Mouse (Mus musculus): ENCODE results near the gene Sytl2. TPM values are rescaled to one million over a fixed set of nuclear protein-coding genes. Genes with fewer than 3 reads are reported as not detected.

Gene Sytl2
- 2.7 and 5.0 TPM in 2 replicates for total RNA-seq (2017)

- ATAC-seq (ENCODE audit: extremely low read depth, insufficient number of reproducible peaks, low FRiP score, poor library complexity, severe bottlenecking): peak; percentile 37; the same call in 1 of the 2 replicates
Observed at GRCm38 (mm10) chr7:90301942-90302646, at the start of gene Sytl2. TSS of gene Sytl2 (plus strand) at chr7:90302252.

- ATAC-seq (ENCODE audit: extremely low read depth, insufficient number of reproducible peaks, low FRiP score, poor library complexity, severe bottlenecking): no peak
Observed at GRCm38 (mm10) chr7:90252946-90253345, 49.1 kb upstream of the Sytl2 start.

- no peak for ATAC-seq (ENCODE audit: extremely low read depth, insufficient number of reproducible peaks, low FRiP score, poor library complexity, severe bottlenecking)
Observed at GRCm38 (mm10) chr7:90258701-90259100, 43.4 kb upstream of the Sytl2 start.

GRCm38 (mm10) chr7:90259899-90260298 lies 42.2 kb upstream of the Sytl2 start:
- no peak for ATAC-seq (ENCODE audit: extremely low read depth, insufficient number of reproducible peaks, low FRiP score, poor library complexity, severe bottlenecking)

GRCm38 (mm10) chr7:90261902-90262599 lies 40.0 kb upstream of the Sytl2 start:
- no peak for ATAC-seq (ENCODE audit: extremely low read depth, insufficient number of reproducible peaks, low FRiP score, poor library complexity, severe bottlenecking)

GRCm38 (mm10) chr7:90265289-90265970 lies 36.6 kb upstream of the Sytl2 start, which contains the start of gene Ccdc83:
TSS of gene Ccdc83 (minus strand) at chr7:90265777.
- ATAC-seq (ENCODE audit: extremely low read depth, insufficient number of reproducible peaks, low FRiP score, poor library complexity, severe bottlenecking): peak; percentile 87

GRCm38 (mm10) chr7:90270141-90270540 lies 31.9 kb upstream of the Sytl2 start:
- ATAC-seq (ENCODE audit: extremely low read depth, insufficient number of reproducible peaks, low FRiP score, poor library complexity, severe bottlenecking): no peak

GRCm38 (mm10) chr7:90274561-90275100 lies 27.4 kb upstream of the Sytl2 start:
- no peak for ATAC-seq (ENCODE audit: extremely low read depth, insufficient number of reproducible peaks, low FRiP score, poor library complexity, severe bottlenecking)

- ATAC-seq (ENCODE audit: extremely low read depth, insufficient number of reproducible peaks, low FRiP score, poor library complexity, severe bottlenecking): no peak
Observed at GRCm38 (mm10) chr7:90277246-90277645, 24.8 kb upstream of the Sytl2 start.

- ATAC-seq (ENCODE audit: extremely low read depth, insufficient number of reproducible peaks, low FRiP score, poor library complexity, severe bottlenecking): no peak
Observed at GRCm38 (mm10) chr7:90277769-90278168, 24.3 kb upstream of the Sytl2 start.

GRCm38 (mm10) chr7:90279136-90279535 lies 22.9 kb upstream of the Sytl2 start:
- no peak for ATAC-seq (ENCODE audit: extremely low read depth, insufficient number of reproducible peaks, low FRiP score, poor library complexity, severe bottlenecking)

- peak; percentile 42; the same call in 1 of the 2 replicates for ATAC-seq (ENCODE audit: extremely low read depth, insufficient number of reproducible peaks, low FRiP score, poor library complexity, severe bottlenecking)
Observed at GRCm38 (mm10) chr7:90280274-90280875, 21.7 kb upstream of the Sytl2 start.

- ATAC-seq (ENCODE audit: extremely low read depth, insufficient number of reproducible peaks, low FRiP score, poor library complexity, severe bottlenecking): no peak
Observed at GRCm38 (mm10) chr7:90280878-90281277, 21.2 kb upstream of the Sytl2 start.

GRCm38 (mm10) chr7:90281759-90282546 lies 20.1 kb upstream of the Sytl2 start:
- ATAC-seq (ENCODE audit: extremely low read depth, insufficient number of reproducible peaks, low FRiP score, poor library complexity, severe bottlenecking): no peak

GRCm38 (mm10) chr7:90282786-90283185 lies 19.3 kb upstream of the Sytl2 start:
- ATAC-seq (ENCODE audit: extremely low read depth, insufficient number of reproducible peaks, low FRiP score, poor library complexity, severe bottlenecking): no peak

- no peak for ATAC-seq (ENCODE audit: extremely low read depth, insufficient number of reproducible peaks, low FRiP score, poor library complexity, severe bottlenecking)
Observed at GRCm38 (mm10) chr7:90284793-90285192, 17.3 kb upstream of the Sytl2 start.

- no peak for ATAC-seq (ENCODE audit: extremely low read depth, insufficient number of reproducible peaks, low FRiP score, poor library complexity, severe bottlenecking)
Observed at GRCm38 (mm10) chr7:90291885-90292284, 10.2 kb upstream of the Sytl2 start.

Data from neutrophil, adult 5-6 weeks (primary cell).